Mouse (Mus musculus) liver, adult 2 months (tissue): ENCODE measurements around the gene Glo1. TPM values are rescaled to one million over a fixed set of nuclear protein-coding genes. Genes with fewer than 3 reads are reported as not detected.

Experiments
- DNase-seq: peaks from one replicate; pipeline ENCODE4 v3.0.0-alpha.2; 2011; ENCODE audit warnings: low read depth, low spot score; ENCODE audit errors: extremely low read depth
- H3K27ac ChIP-seq: fragments of 200-500 bp; replicated peaks from 2 replicates; pipeline ENCODE4 v1.5.1; 2012; ENCODE audit warnings: low read depth, mild to moderate bottlenecking, control low read depth, inconsistent platforms, low read length; ENCODE audit not compliant: insufficient read depth
- H3K27me3 ChIP-seq: fragments of 200-500 bp; 2 replicates; pipeline ENCODE4 v1.6.1; 2012; ENCODE audit warnings: mild to moderate bottlenecking, moderate library complexity, low read length, inconsistent platforms; ENCODE audit not compliant: control insufficient read depth, insufficient read depth
- H3K36me3 ChIP-seq: fragments of 200-500 bp; 2 replicates; pipeline ENCODE4 v1.6.1; 2012; ENCODE audit warnings: low read length, inconsistent platforms; ENCODE audit not compliant: control insufficient read depth, insufficient read depth
- H3K4me1 ChIP-seq: fragments of 200-500 bp; 2 replicates; pipeline ENCODE4 v1.6.1; 2011; ENCODE audit warnings: low read length; ENCODE audit not compliant: control insufficient read depth, insufficient read depth
- H3K4me3 ChIP-seq: fragments of 200-500 bp; 2 replicates; pipeline ENCODE4 v1.5.1; 2011; ENCODE audit warnings: low read depth, mild to moderate bottlenecking, control low read depth, low read length, moderate library complexity; ENCODE audit not compliant: insufficient read depth
- H3K79me2 ChIP-seq: fragments of 200-500 bp; 2 replicates; pipeline ENCODE4 v1.6.1; 2012; ENCODE audit warnings: inconsistent platforms, mild to moderate bottlenecking, low read length, moderate library complexity; ENCODE audit not compliant: control insufficient read depth, insufficient read depth
- H3K9ac ChIP-seq: fragments of 200-500 bp; 2 replicates; pipeline ENCODE4 v1.6.1; 2012; ENCODE audit warnings: low read depth, mild to moderate bottlenecking, control low read depth, inconsistent platforms, low read length
- CTCF ChIP-seq: fragments of 200-500 bp; IDR thresholded peaks from 2 replicates; pipeline ENCODE4 v1.5.1; 2011; ENCODE audit warnings: low read depth, low read length, control low read depth
- POLR2A ChIP-seq: fragments of 200-500 bp; IDR thresholded peaks from 2 replicates; pipeline ENCODE4 v1.6.1; 2011; ENCODE audit warnings: low read length, control low read depth; ENCODE audit not compliant: insufficient read depth; ENCODE audit errors: extremely low read depth
- WGBS: fragments of 180-500 bp; shearing (Covaris S2); methylation state at CpG from one replicate; pipeline ENCODE4 v1.1.7; 2018; 5-methylcytosine and 5-hydroxymethylcytosine counted together
- polyA plus RNA-seq: library from polyadenylated mRNA; depleted of rRNA; stranded (reverse); fragments of >200 nt; gene quantifications from 2 replicates; pipeline ENCODE4 v1.2.3, GENCODE M21; 2012
- total RNA-seq: library from RNA; depleted of rRNA; stranded (reverse); fragments of >200 nt; gene quantifications from 2 replicates; pipeline ENCODE4 v1.2.3, GENCODE M21; 2014

Gene Glo1
- total and polyA plus RNA-seq, 2 experiments, result 239 to 384 TPM

- Histone ChIP-seq H3K27ac (peak overlapping the region; percentile 97), H3K36me3 (no peaks in the 10 kb centered on the region), H3K9ac (peak overlapping the region; percentile 98), H3K79me2 (peaks cover 22% of the 10 kb centered on the region), H3K4me1 (peaks cover 21% of the 10 kb centered on the region), H3K4me3 (peak overlapping the region; percentile 97), H3K27me3 (no peaks in the 10 kb centered on the region)
- TF ChIP-seq POLR2A, result peak; percentile 86
- TF ChIP-seq CTCF, result no peak
- WGBS, result under 1% methylated on average over 34 of the region's 34 CpGs
- DNase-seq, result peak; percentile 94
These were observed 14.4 kb downstream of the Glo1 start for GRCm38 (mm10) chr17:30612075-30612859.

- Histone ChIP-seq H3K27ac (peak overlapping the region; percentile 97), H3K36me3 (no peaks in the 10 kb centered on the region), H3K79me2 (peaks cover 28% of the 10 kb centered on the region), H3K9ac (peak overlapping the region; percentile 98), H3K4me1 (peaks cover 23% of the 10 kb centered on the region), H3K4me3 (peak overlapping the region; percentile 97), H3K27me3 (no peaks in the 10 kb centered on the region)
- DNase-seq, result peak; percentile 90
- WGBS, result 6% methylated on average over 18 of the region's 18 CpGs
- TF ChIP-seq CTCF (no peak), POLR2A (no peak)
These were observed 15.2 kb downstream of the Glo1 start for GRCm38 (mm10) chr17:30611221-30612074.

GRCm38 (mm10) chr17:30610739-30611138, 15.9 kb downstream of the Glo1 start:
- peak overlapping the region; percentile 97 for H3K27ac ChIP-seq
- peak overlapping the region; percentile 97 for H3K4me3 ChIP-seq
- H3K79me2 ChIP-seq, result peaks cover 34% of the 10 kb centered on the region
- no peak for DNase-seq
- no peaks in the 10 kb centered on the region for H3K27me3 ChIP-seq
- H3K4me1 ChIP-seq, result peaks cover 29% of the 10 kb centered on the region
- peak overlapping the region; percentile 51 for H3K9ac ChIP-seq
- no peaks in the 10 kb centered on the region for H3K36me3 ChIP-seq
- WGBS, result 27% methylated on average over 1 of the region's 1 CpGs
- TF ChIP-seq CTCF (no peak), POLR2A (no peak)

- peak overlapping the region; percentile 3; the same call in 1 of the 2 replicates for H3K9ac ChIP-seq
- WGBS, result 54% methylated on average over 5 of the region's 5 CpGs
- H3K27ac ChIP-seq, result peak overlapping the region; percentile 2
- H3K36me3 ChIP-seq, result no peaks in the 10 kb centered on the region
- peak overlapping the region; percentile 20; the same call in 1 of the 2 replicates for H3K4me3 ChIP-seq
- peaks cover 37% of the 10 kb centered on the region for H3K79me2 ChIP-seq
- no peaks in the 10 kb centered on the region for H3K27me3 ChIP-seq
- peaks cover 32% of the 10 kb centered on the region for H3K4me1 ChIP-seq
- DNase-seq, result peak; percentile 74
- TF ChIP-seq CTCF (no peak), POLR2A (no peak)
These were observed 16.7 kb downstream of the Glo1 start for GRCm38 (mm10) chr17:30609980-30610307.

- Histone ChIP-seq H3K4me3 (peak overlapping the region; percentile 20), H3K4me1 (peaks cover 32% of the 10 kb centered on the region), H3K27ac (peak overlapping the region; percentile 2), H3K9ac (peak overlapping the region; percentile 22; the same call in 1 of the 2 replicates), H3K79me2 (peaks cover 37% of the 10 kb centered on the region), H3K27me3 (no peaks in the 10 kb centered on the region), H3K36me3 (no peaks in the 10 kb centered on the region)
- TF ChIP-seq POLR2A (no peak), CTCF (no peak)
- DNase-seq, result peak; percentile 83
- 39% methylated on average over 16 of the region's 16 CpGs for WGBS
These were observed 17.2 kb downstream of the Glo1 start for GRCm38 (mm10) chr17:30609305-30609979.
